12 mouse cellular contexts compared by ENCODE assay signal in the genomic region with DNA sequence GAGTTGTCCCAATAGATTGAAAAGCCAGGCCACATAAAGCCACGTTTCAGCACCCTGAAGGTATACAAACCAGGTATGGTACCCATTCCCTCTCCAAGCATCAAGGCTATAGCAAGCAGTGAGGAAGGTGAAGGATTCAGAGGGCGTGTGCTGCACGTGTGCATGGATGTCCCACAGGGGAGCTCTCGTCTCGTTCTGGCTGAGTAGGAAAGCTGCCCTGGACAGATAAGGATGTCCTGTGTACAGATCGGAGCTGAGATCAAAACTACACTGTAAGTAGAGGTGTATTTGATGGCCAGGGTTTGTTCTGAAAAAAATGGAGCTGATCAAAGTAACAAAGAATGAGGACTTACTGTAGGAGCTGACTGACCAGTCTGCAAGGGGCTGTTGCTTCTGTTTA.
"Had no signal": no experiment of that assay in that cellular context is flagged by ENCODE, and none has a peak within 500 bp of the region (broad histone marks: within the 10 kb centered on the region; RNA-seq: fewer than 3 reads in every experiment).

No protein-coding gene starts in this region.

- H3K4me2 ChIP-seq: hindbrain, embryonic 15.5 days; kidney, embryonic 15.5 days; limb, embryonic 12.5 days; midbrain, embryonic 13.5 days; stomach, embryonic 15.5 days had no signal

- H3K9ac ChIP-seq: hindbrain, embryonic 15.5 days; kidney, embryonic 15.5 days; limb, embryonic 12.5 days; midbrain, embryonic 13.5 days; stomach, embryonic 15.5 days had no signal

- H3K27me3 ChIP-seq: hindbrain, embryonic 15.5 days; kidney, embryonic 15.5 days; limb, embryonic 12.5 days; midbrain, embryonic 13.5 days; stomach, embryonic 15.5 days had no signal

- ATAC-seq: intestine, embryonic 16.5 days; midbrain, embryonic 13.5 days had no signal

- DNase-seq: kidney, adult 2 months; kidney, postnatal 14 days; right cerebral cortex, postnatal 14 days; thymus, postnatal 36 days had no signal

- H3K4me1 ChIP-seq: hindbrain, embryonic 15.5 days; kidney, embryonic 15.5 days; limb, embryonic 12.5 days; stomach, embryonic 15.5 days had no signal

- H3K27ac ChIP-seq: hindbrain, embryonic 15.5 days; kidney, embryonic 15.5 days; limb, embryonic 12.5 days; macrophage; midbrain, embryonic 13.5 days; stomach, embryonic 15.5 days had no signal

- H3K9me3 ChIP-seq: hindbrain, embryonic 15.5 days; kidney, embryonic 15.5 days; limb, embryonic 12.5 days; midbrain, embryonic 13.5 days; stomach, embryonic 15.5 days had no signal

- H3K4me3 ChIP-seq: hindbrain, embryonic 15.5 days; kidney, embryonic 15.5 days; left cerebral cortex, adult 2 months; limb, embryonic 12.5 days; midbrain, embryonic 13.5 days; stomach, embryonic 15.5 days had no signal
